Mouse (Mus musculus): Measurements from ENCODE around the gene Olfr835.

Olfr835 gene

DNA sequence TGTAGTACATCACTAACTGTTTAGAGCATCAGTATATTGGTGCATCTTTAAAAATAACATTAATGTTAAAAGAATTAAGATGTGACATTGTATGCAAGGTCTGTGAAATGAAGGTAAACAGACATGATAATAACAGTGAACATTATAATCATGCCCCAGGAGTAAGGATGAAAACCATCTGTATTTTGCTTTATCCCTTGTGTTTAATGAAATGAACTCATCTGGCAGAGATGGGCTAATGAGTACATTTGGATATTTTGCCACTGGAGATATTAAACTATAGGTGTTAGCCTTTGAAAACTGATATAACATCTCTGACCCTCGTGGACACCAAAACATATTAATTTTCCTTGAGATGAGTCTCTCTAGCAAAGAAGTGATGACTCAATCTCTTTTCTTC is at the start of gene Olfr835:
Olfr835 (plus strand) TSS at position 301 of the 400 bp plus-strand sequence.
- no peak for DNase-seq (ENCODE audit: low read depth)

DNA sequence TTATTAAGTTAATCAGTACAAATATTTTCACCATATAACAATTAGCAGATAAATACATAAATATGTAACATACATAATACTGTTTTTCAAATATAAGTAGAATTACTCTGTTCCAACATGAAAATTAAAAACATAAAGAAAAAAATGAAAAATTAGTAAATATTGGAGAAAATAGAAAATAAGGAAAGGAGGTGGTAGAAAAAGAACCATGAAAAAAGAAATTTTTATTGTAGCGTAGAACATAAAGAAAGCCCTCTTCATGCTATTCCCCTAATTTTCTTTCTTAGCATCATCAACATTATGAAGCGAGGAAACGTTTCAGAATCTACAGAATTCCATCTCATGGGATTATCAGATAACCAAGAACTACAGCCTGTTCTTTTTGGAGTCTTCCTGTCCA is 44.8 kb upstream of the Olfr835 start, which contains the start of gene Olfr834:
Olfr834 (plus strand) TSS at position 301 of the 400 bp plus-strand sequence.
- DNase-seq (ENCODE audit: low read depth) = no peak

DNA sequence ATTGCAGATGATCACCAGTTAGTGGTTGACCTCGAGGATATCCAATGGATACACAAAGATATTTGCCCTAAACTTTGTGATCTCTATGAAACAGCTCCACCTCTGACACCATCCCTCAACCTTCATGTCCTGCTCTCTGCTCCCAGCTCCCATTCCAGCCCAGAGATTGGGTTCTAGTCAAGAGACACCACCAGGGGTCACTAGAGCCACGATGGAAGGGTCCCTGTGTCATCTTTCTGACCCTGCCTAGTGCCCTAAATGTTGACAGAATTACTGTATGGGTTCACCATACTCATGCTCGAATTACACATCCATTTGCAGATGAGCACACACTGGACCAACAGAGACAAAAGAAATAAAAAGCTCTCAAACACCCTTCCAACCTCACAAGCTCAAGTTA is 52.5 kb downstream of the Olfr835 start:
- DNase-seq (ENCODE audit: low read depth) = no peak

All from c-Kit-positive CD71-negative TER-119-negative erythroid progenitor cells, embryonic 14.5 days (primary cell).